Mouse (Mus musculus) liver, embryonic 14.5 days (tissue): ENCODE results near the gene Fgd3.

ENCODE experiments used
- CTCF ChIP-seq: IDR thresholded peaks from 2 replicates; pipeline ENCODE4 v1.5.1; 2016; ENCODE audit warnings: antibody characterized with exemption, low read depth, control low read depth
- EP300 ChIP-seq: IDR thresholded peaks from 2 replicates; pipeline ENCODE4 v1.6.1; 2016; ENCODE audit warnings: antibody characterized with exemption, low read depth

GRCm38 (mm10) chr13:49215504-49216219, 104.4 kb downstream of the Fgd3 start, which contains the start of gene Card19:
- no peak for TF ChIP-seq CTCF
- no peak for TF ChIP-seq EP300
